Mouse (Mus musculus): ENCODE data around the gene Phykpl. TPM values are rescaled to one million over a fixed set of nuclear protein-coding genes. Genes with fewer than 3 reads are reported as not detected.
A peak's percentile ranks its signal among the peaks of the same experiment; 100 is the strongest.

Gene Phykpl
- 10 to 100 TPM in 1 of 2 experiments, 1 to 10 TPM in 1; 9.1 to 11.7 TPM for total RNA-seq (2021)
- long read RNA-seq, experiment 1, partial matches to known transcripts = 2 of 7 reads
- long read RNA-seq, experiment 1, other reads (novel, unspliced or antisense) = 4 of 7 reads
- long read RNA-seq, experiment 2, partial matches to known transcripts = 0 of 6 reads
- long read RNA-seq, experiment 2, other reads (novel, unspliced or antisense) = 5 of 6 reads

DNA sequence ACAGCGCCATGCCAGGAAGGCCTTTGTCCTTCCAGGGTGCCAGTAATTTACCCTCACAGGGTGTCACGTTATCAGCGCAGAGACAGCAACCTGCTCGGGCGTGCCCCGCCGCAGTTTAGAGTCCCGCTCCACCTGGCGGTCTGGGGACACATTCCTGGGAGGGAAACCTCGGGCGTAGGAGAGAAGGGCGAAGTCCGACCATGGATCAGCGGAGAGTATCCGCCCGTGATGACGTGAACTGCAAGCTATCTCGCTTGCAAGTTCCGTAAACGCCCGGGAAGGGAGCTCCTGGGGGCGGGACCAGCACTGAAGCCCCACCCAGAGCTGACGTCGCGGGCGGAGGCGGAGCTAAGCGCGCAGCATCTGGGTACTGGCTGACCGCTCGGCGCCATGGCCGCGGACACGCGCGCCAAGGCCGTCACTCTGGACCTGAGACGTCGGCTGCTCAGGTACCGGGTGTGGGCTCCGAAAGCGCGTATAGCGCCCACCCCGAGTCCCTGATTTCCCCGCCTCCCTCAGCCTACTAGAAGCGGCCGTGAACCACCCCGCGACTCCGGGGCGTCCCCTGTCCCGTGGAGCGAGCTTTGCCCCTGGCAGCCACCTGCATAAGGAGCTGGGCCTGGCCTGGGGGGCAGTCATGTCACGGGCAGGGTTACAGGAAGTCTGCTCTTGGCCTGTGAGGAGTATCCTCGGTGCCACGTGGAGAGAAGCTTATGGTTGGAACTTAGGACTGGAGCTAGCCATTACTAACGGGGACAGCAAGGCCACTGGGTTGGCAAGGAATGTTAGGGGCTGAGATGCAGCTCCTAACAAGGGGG lies at the start of gene Phykpl:
TSS of gene Phykpl (plus strand) at position 327 of the 818 bp plus-strand sequence.
- DNase-seq (ENCODE audit: low spot score in 2 of 2) = peak; percentile 92 to 94

DNA sequence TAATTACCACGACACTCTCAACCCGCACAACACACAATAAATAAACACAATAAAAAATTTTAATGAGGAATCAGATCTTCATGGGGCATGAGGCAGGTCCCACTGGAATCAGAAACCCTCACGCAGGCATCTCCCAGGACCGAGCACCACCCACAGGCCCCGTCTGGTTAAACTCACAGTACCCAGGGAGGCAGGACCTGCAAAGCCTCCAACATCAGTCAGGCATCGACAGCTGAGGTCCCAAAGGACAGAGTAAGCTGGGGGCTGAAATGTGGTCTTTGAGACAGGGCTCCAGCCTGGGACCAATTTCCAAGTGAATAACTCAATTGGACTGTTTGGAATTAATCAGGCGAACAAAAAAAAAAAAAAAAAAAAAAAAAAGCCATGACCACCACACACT lies 46.2 kb upstream of the Phykpl start:
- DNase-seq (ENCODE audit: low spot score in 2 of 2) = no peak

DNA sequence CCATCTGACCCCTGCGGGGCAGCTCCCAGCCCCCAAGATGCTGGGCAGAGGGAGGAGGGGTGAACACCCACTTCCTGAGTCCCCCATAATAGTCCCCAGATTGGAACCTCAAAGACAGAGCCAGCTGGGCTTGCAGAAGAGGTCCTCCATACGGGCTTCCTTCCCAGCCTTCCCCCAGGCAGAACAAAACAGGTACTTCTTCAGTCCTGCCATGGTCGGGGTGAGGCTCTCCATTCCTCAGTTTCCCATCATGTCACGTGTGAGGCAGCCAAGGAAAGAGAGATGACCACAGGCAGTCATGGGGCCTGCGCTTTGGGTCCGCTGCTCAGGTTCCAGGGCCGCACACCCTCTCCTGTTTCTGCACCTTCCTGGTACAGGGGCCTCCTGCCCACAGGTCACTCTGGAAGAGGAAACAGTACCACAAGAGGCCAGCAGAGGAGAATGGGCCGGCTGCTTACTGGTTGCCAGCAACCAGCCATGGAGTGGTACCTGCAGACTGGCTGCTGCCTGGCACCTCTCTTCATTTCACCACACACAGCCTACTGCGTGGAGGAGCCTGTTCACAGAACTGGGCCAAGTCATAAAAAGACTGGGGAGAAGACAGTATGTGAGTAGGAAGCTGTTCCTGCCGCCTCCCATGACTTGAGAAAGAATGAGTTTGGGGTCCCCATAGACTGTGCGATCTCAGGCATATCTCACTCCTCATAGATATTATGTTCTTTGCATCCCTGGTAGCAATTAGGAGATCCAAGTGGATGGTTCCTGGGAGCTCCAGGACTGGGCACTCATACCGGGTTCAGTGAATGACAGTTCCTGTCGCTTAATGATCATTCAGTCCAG lies 45.4 kb upstream of the Phykpl start:
- DNase-seq (ENCODE audit: low spot score in 2 of 2) = no peak

DNA sequence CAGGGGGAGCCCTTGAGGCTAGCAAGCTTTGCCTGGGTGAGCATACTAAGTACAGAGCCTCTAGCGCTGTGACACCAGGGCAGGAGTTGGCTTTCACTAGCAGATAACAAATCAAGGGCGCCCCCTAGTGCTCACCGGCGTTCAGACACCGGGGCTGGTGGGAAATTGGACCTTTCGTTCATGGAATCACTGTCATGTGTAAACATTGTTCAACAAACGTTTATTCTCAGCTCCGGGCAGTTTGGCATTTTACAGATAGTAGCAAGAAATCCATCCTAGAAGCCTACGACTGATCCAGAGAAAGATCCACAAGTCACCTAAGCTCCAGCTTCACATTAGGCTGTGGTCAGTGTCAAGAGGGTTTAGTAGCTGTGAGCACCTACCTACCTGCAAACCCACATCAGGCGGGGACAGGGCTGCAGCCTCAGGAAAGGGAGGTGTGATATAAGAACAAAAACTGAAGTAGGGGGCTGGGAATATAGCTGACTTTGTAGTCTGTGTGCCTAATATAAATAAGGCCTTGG lies 44.7 kb upstream of the Phykpl start:
- DNase-seq (ENCODE audit: low spot score in 2 of 2) = peak; percentile 93 to 97

DNA sequence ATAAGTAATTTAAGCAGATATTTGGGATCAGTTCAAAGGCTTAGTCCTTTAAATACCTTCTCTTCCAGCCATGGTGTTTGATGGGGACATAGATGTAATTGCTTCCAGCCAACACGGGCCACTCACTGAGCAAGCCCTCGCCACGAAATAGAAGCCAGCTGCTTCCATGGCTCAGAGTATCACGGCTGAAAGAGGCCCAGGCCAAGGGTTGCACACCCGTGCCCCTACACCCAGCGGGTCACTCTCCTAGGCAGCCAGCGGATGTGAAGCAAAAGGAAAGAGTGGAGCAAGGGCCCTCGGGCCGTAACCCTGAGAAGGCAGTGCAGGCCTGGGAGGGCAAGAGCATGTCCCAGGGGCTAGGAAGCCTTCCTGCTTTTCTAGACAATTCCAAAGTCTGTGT lies 42.1 kb upstream of the Phykpl start:
- no peak for DNase-seq (ENCODE audit: low spot score in 2 of 2)

DNA sequence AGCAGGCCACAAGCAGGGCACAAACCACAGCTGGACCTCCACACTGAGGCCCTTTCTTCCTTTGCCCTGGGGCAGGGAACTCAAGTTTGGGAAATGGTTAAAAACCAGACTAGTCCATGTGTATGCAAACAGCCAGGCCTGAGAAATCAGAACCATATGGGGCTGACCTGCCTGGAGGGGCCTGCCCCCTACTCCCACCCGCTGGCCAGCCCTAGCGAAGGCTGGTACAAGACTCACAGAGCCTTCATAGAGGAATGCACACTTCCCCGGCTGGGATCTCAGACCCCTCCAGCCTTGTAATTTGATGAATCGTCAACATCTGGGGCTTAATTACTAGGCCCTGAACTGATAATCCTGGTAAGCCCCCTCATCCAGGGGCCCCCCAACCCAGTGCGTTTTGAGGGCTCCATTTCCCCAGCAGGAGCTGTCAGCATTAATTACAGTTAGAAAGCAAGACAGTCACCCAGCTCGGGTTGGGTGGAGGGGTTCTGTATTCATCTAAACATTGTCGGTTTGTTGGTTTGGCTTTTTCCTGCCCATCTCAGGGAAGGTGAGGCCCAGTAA lies 41.0 kb upstream of the Phykpl start:
- DNase-seq (ENCODE audit: low spot score in 2 of 2) = no peak

DNA sequence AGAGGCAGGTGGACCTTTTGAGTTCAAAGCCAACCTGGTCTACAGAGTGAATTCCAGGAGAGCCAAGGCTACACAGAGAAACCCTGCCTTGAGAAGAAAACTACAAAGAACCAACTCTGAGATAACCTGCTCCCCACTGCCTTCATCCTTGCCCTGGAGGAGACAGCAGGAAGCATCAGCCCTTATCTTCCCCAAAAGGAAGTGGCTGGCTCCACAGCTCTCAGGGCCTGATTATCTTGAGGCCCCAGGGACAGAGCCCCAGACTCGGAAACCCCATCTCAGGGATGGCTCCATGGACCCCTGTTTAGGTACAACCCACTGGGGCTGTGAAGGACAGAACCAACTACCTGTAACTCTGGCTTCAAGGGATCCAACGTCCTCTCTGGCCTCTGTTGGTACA lies 40.1 kb upstream of the Phykpl start:
- no peak for DNase-seq (ENCODE audit: low spot score in 2 of 2)

DNA sequence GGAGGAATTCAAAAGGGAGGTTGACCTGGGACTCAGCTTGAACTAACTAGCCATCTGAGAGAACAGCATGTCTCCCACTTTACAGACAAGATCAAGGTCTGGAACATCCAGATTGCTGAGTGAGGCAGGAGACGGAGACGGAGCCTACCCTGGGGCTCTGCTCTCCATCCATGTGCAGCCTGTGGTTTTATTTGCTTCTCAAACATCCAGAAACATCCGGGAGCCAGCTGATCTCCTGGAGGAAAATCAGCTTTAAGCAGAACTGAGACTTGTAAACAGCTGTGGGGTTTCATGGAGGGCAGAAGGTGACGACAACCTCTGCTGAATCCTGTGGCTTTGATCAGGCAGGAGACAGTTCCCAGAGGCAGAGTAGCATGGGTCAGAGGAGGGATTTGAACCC lies 38.7 kb upstream of the Phykpl start:
- DNase-seq (ENCODE audit: low spot score in 2 of 2) = no peak

DNA sequence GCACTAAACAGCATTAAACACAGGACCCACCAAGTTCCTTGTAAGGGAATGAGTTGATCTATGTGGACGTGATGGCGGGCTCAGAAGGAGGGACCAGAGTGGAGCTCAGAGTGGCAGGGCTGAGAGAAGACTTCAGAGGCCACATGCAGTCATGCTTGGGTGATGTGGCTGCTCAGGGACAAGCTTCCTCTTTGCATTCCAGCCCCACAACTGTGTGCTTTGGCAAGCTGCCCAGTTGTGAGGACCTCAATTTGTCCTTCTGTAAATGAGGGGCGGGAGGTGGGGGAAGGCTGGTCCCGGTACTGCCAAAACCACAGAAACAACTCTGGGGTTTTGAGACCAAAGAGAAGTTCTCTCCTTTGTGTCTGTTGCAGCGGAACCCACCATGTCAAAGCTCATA lies 33.3 kb upstream of the Phykpl start:
- no peak for DNase-seq (ENCODE audit: low spot score in 2 of 2)

DNA sequence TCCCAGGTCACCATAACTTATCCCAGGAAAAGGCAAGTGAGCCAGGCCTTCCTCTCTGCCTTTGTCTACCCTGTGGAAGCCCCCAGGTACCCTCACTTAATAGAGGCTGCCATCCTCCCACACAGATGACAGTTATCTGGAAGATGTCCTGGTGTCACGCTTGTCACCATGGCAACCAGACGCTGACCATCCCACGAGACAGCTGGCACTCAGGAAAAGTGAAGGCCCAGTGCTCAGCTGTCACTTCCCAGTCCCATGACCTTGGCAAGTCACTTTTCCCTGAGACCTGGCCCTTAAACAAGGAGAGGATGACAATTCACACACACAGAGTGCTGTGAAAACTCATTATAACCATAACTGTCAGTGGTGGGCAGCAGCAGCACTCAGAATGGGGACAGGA lies 32.5 kb upstream of the Phykpl start:
- no peak for DNase-seq (ENCODE audit: low spot score in 2 of 2)

DNA sequence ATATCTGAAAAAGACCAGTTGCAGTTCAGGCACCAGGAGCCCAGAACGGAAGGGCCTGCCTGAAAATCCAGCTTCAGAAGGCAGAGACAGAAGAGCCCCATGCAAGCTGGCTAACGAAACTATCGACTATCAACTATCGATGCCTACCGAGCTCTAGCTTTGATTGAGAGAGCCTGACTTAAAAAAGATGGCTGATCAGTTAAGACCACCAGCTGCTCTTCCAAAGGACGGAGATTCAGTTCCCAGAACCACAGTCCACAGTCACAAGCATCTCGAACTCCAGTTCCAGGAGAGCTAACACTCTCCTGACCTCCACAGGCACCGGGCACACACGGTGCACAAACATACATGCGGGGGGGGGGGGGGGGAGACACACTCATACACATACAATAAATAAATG lies 30.0 kb upstream of the Phykpl start:
- no peak for DNase-seq (ENCODE audit: low spot score in 2 of 2)

DNA sequence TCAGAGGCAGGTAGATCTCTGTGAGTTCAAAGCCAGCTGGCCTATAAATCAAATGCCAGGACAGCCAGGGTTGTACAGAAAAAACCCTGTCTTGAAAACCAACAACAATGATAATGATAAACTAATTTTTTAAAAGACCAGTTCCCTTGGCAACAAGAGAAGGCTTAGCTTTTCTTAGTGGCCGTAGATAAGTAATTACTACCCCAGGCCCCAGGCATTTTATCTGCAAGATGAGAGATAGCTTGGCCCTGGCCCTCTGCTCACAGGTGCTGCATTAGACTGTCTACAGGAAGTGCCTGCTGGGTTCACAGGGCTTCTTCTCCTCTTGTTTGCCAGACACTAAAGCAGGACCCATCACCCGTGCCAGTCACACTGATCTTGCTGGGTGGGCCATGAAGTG lies 29.5 kb upstream of the Phykpl start:
- no peak for DNase-seq (ENCODE audit: low spot score in 2 of 2)

DNA sequence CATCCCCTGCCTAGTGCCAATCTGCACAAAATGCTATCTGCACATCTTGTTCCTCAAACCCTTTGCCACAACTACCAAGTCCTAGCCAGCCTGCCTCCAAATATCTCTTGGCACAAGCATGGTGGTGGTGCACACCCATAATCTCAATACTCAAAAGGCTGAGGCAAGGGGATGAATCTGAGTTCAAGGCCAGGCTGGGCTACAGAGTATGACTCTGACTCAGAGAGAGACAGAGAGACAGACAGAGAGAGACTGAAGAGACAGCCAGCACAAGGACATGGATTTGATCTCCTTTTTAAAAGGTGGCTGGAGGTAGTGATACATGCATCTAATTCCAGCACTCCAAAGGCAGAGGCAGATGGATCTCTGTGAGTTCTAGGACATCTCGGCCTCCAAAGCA lies 21.3 kb upstream of the Phykpl start:
- DNase-seq (ENCODE audit: low spot score in 2 of 2) = no peak

DNA sequence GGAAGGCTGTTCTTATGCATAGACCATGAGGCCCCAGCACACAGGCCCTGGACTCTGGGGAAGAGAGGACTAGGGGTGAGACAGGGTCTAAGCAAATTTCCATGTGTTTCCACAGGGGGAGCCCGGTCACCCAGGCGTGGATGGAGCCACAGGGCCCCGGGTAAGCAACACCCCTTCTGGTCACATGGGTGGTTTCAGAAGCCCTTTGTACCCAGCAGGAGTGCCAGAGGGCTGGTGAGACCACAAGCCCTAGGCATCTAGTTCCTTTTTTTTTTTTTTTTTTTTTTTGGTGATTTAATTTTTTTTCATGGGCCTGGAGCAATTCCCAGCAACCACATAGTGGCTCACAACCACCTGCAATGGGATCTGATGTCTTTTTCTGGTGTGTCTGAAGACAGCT lies 19.5 kb upstream of the Phykpl start:
- no peak for DNase-seq (ENCODE audit: low spot score in 2 of 2)

DNA sequence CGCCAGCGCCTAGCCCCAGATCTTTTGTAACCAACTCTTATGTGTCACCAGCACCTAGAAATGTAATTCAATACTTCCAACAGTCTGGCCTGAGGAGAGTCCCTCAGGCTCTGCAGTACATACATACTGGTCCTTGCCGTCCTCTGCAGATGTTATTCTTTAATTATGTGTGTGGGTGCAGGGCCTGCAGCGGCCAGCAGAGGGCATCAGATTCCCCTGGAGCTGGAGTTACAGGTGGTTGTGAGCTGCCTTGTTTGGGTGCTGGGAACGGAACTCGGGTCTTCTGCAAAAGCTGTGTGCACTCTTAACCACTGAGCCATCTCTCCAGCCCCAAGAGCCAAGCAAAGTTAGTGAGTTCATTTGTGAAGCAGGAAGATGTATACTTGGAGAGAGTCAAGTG lies 18.6 kb upstream of the Phykpl start:
- DNase-seq (ENCODE audit: low spot score in 2 of 2) = no peak

DNA sequence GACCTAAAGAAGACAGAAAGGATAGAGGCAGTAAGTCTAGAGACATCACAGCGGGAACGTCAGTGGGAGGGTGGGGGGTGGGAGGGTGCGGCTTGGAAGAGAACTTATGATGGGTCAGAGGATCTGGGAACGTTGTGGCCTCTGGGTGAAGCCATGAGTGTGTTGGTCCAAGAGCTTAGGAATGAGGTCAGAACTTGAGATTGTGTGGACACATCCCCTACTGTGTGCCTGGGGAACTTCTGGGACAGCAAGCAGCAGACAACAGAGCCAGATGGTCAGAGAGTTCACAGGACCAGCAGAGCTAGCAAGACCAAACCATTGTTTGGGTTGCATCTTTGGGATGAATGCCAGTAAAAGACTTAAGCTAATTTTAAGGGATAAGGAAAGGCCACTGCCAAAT lies 15.8 kb upstream of the Phykpl start:
- no peak for DNase-seq (ENCODE audit: low spot score in 2 of 2)

DNA sequence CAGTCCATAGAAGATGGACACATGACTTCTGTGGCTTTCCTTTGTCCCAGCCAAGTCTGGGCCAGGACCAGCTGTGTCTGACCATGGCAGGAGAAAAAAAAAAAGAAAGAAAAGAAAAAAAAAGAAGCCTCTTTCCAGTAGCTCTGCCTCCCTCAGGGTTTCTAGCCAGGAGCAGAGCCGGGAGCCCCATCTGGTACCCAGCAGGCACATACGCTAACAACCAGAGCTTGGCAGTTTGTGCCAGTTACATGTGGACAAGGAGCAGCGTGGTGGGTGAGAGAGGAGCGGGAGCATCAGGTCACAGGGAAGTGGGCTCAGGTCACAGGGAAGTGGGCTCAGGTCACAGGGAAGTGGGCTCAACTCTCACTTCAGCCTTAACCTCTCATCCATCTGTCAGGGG lies 8.1 kb upstream of the Phykpl start:
- DNase-seq (ENCODE audit: low spot score in 2 of 2) = peak; percentile 46 to 50

DNA sequence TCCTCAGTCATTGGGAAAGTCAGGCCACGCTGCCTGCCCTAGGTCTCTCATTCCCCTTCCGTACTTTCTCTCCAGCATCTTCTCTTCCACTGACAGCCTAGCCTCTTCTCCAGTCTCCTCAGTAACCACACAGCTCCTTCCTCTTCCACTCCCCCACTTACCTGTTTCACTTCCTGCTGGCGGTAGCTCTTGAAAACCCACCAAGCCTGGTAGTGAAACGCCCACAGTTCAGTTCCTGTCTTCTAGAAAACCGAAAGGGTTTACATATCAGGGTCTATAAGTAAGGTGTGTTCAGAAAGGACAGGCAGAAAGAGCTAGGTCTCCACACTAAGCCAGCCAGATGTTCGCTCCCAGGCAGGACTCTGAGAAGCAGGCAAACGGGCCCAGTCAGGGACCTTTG lies 7.0 kb upstream of the Phykpl start:
- no peak for DNase-seq (ENCODE audit: low spot score in 2 of 2)

DNA sequence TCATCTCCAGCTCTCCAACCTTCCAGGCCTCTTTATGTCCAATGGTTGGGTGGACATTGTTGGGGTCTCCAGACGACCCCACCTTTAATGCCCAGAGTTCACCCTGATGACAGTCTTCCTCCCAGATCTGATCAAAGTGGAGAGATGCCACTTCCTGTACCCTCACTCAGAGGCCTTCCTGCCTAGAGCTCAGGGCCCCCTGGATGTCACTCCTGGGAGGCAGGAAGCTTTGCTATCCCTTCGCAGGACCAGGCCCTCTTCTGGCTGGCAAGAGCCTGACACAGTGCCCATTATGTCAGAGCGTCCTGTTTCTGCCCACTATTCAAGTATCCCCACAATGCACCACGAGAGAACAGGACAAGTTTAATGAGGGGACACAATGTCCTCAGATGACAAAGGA lies 5.5 kb upstream of the Phykpl start:
- DNase-seq (ENCODE audit: low spot score in 2 of 2) = no peak

DNA sequence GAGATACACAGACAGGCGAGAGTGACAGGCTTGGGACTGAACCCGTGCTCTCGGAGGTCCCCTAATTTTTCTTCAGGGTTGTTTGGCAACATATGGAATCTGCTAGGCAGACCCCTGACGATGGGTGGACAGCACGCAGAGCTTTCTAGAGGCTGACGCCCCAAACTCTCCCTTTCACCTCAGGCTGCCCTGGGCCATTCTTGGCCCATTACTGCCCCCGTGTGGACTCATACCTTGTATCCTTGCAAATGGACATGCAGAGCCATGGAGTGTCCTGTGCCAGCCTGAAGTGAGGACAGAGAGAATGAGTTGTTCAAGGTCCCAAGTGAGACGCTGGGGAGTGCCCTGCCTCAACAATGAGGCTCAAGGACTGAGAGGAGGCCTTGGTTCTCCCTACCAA lies 1.8 kb upstream of the Phykpl start:
- peak in 1 of 2 experiments; percentile 60 for DNase-seq (ENCODE audit: low spot score in 2 of 2)

DNA sequence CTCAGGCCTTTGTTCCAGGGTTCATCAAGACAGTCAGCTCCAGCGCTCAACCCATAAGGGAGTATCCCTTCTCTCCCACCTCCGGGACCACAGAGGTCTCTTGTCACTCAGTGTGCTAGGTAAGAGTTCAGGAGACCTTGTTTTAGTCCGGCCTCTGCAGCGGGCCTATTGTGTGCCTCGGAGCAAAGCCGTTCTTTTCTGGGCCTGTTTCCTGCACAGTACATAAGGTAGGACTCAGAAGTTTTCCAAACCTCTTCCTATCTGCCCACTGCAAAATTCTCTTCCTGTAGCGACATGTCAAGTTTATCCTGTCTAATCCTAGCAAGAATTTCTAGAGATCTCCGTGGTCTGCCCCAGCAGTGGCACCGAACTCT lies 513 bp upstream of the Phykpl start:
- DNase-seq (ENCODE audit: low spot score in 2 of 2) = no peak
